Mouse (Mus musculus): ENCODE data around the gene Smim10l2a. TPM values are rescaled to one million over a fixed set of nuclear protein-coding genes. Genes with fewer than 3 reads are reported as not detected.

Smim10l2a gene
- polyA plus RNA-seq, 1 experiment from 2014 or later, result 30.2 TPM

GRCm38 (mm10) chrX:56405482-56405881, 31.1 kb downstream of the Smim10l2a start:
- H3K27ac ChIP-seq, result no peak overlapping the region
- H3K4me2 ChIP-seq (replicated peaks), result no peak overlapping the region
- H3K9ac ChIP-seq, result no peak overlapping the region
- 75% methylated on average over 1 of the region's 1 CpGs for WGBS
- no peaks in the 10 kb centered on the region for H3K9me3 ChIP-seq (ENCODE audit: control insufficient read depth, low read length)
- H3K27me3 ChIP-seq (ENCODE audit: control insufficient read depth, insufficient read depth, low read length), result no peaks in the 10 kb centered on the region
- no peak for DNase-seq (ENCODE audit: low spot score)
- H3K4me1 ChIP-seq (replicated peaks; ENCODE audit: control insufficient read depth, insufficient read depth, low read length), result no peaks in the 10 kb centered on the region
- ATAC-seq (ENCODE audit: low FRiP score), result no peak
- no peaks in the 10 kb centered on the region for H3K36me3 ChIP-seq (replicated peaks; ENCODE audit: control insufficient read depth, insufficient read depth)
- H3K4me3 ChIP-seq (replicated peaks; ENCODE audit: low read length), result no peak overlapping the region

GRCm38 (mm10) chrX:56406128-56406527, 31.7 kb downstream of the Smim10l2a start:
- H3K9ac ChIP-seq, result no peak overlapping the region
- no peak for DNase-seq (ENCODE audit: low spot score)
- no peaks in the 10 kb centered on the region for H3K27me3 ChIP-seq (ENCODE audit: control insufficient read depth, insufficient read depth, low read length)
- H3K27ac ChIP-seq, result no peak overlapping the region
- no peak overlapping the region for H3K4me3 ChIP-seq (replicated peaks; ENCODE audit: low read length)
- ATAC-seq (ENCODE audit: low FRiP score), result no peak
- WGBS, result 73% methylated on average over 5 of the region's 5 CpGs
- H3K9me3 ChIP-seq (ENCODE audit: control insufficient read depth, low read length), result no peaks in the 10 kb centered on the region
- no peak overlapping the region for H3K4me2 ChIP-seq (replicated peaks)
- H3K4me1 ChIP-seq (replicated peaks; ENCODE audit: control insufficient read depth, insufficient read depth, low read length), result no peaks in the 10 kb centered on the region
- no peaks in the 10 kb centered on the region for H3K36me3 ChIP-seq (replicated peaks; ENCODE audit: control insufficient read depth, insufficient read depth)

GRCm38 (mm10) chrX:56416277-56416676, 41.9 kb downstream of the Smim10l2a start:
- Histone ChIP-seq H3K27me3 (ENCODE audit: control insufficient read depth, insufficient read depth, low read length) (no peaks in the 10 kb centered on the region), H3K4me1 (replicated peaks; ENCODE audit: control insufficient read depth, insufficient read depth, low read length) (no peaks in the 10 kb centered on the region), H3K36me3 (replicated peaks; ENCODE audit: control insufficient read depth, insufficient read depth) (no peaks in the 10 kb centered on the region), H3K9me3 (ENCODE audit: control insufficient read depth, low read length) (no peaks in the 10 kb centered on the region), H3K4me2 (replicated peaks) (no peak overlapping the region), H3K27ac (no peak overlapping the region), H3K4me3 (replicated peaks; ENCODE audit: low read length) (no peak overlapping the region), H3K9ac (no peak overlapping the region)
- 79% methylated on average over 3 of the region's 3 CpGs for WGBS
- no peak for ATAC-seq (ENCODE audit: low FRiP score)
- no peak for DNase-seq (ENCODE audit: low spot score)

GRCm38 (mm10) chrX:56417541-56417940, 43.2 kb downstream of the Smim10l2a start:
- Histone ChIP-seq H3K27me3 (ENCODE audit: control insufficient read depth, insufficient read depth, low read length) (no peaks in the 10 kb centered on the region), H3K9me3 (ENCODE audit: control insufficient read depth, low read length) (no peaks in the 10 kb centered on the region), H3K4me3 (replicated peaks; ENCODE audit: low read length) (no peak overlapping the region), H3K4me2 (replicated peaks) (no peak overlapping the region), H3K9ac (no peak overlapping the region), H3K36me3 (replicated peaks; ENCODE audit: control insufficient read depth, insufficient read depth) (no peaks in the 10 kb centered on the region), H3K4me1 (replicated peaks; ENCODE audit: control insufficient read depth, insufficient read depth, low read length) (no peaks in the 10 kb centered on the region), H3K27ac (no peak overlapping the region)
- no peak for ATAC-seq (ENCODE audit: low FRiP score)
- no peak for DNase-seq (ENCODE audit: low spot score)
- 75% methylated on average over 4 of the region's 4 CpGs for WGBS

Other genes with a start within 250 kb of the Smim10l2a start
- gene 3830403N18Rik, start 238.0 kb upstream of the Smim10l2a start, polyA plus RNA-seq (2014; fragmentation: Nextera tagmentation; extraction: Ambion mirVana), result 0.32 and 0.61 TPM in 2 replicates
- not detected in 2 replicates for gene Gm773, start 161.7 kb upstream of the Smim10l2a start, polyA plus RNA-seq (2014; fragmentation: Nextera tagmentation; extraction: Ambion mirVana)
- gene Zfp449, start 28.2 kb upstream of the Smim10l2a start, polyA plus RNA-seq (2014; fragmentation: Nextera tagmentation; extraction: Ambion mirVana), result 5.0 and 7.8 TPM in 2 replicates
- gene Gm2174, start 73.4 kb downstream of the Smim10l2a start, polyA plus RNA-seq (2014; fragmentation: Nextera tagmentation; extraction: Ambion mirVana), result 1.1 and 1.9 TPM in 2 replicates
- 19.2 and 19.6 TPM in 2 replicates for gene Ints6l, start 80.3 kb downstream of the Smim10l2a start, polyA plus RNA-seq (2014; fragmentation: Nextera tagmentation; extraction: Ambion mirVana)
- not detected in 2 replicates for gene Gm10477, start 150.2 kb downstream of the Smim10l2a start, polyA plus RNA-seq (2014; fragmentation: Nextera tagmentation; extraction: Ambion mirVana)
- gene Gm648, start 175.0 kb downstream of the Smim10l2a start, polyA plus RNA-seq (2014; fragmentation: Nextera tagmentation; extraction: Ambion mirVana), result not detected in 2 replicates
- gene Mmgt1, start 223.5 kb downstream of the Smim10l2a start, polyA plus RNA-seq (2014; fragmentation: Nextera tagmentation; extraction: Ambion mirVana), result 63.8 and 64.5 TPM in 2 replicates
- gene Slc9a6, start 235.2 kb downstream of the Smim10l2a start, polyA plus RNA-seq (2014; fragmentation: Nextera tagmentation; extraction: Ambion mirVana), result 53.3 and 69.0 TPM in 2 replicates